25 mouse cellular contexts compared by ENCODE assay signal in genomic region chr9:121357102-121357501, GRCm38 (mm10). TPM values are rescaled to one million over a fixed set of nuclear protein-coding genes. Genes with fewer than 3 reads are reported as not detected.
DNase-seq lines count a peak whose midpoint lies in the region; ATAC-seq and TF ChIP-seq lines count a peak whose summit lies in the region.
"Had no signal": no experiment of that assay in that cellular context is flagged by ENCODE, and none has a peak within 500 bp of the region (broad histone marks: within the 10 kb centered on the region; RNA-seq: fewer than 3 reads in every experiment).

No protein-coding gene starts in this region.

- WGBS in heart, embryonic 15.5 days, result 74% methylated on average over 5 of the region's 5 CpGs
- WGBS in intestine, embryonic 16.5 days, result 82% methylated on average over 5 of the region's 5 CpGs

- H3K36me3 ChIP-seq in heart, embryonic 15.5 days, result no peaks in the 10 kb centered on the region
- H3K36me3 ChIP-seq in intestine, embryonic 16.5 days (ENCODE audit: control insufficient read depth, insufficient read depth, low read length), result no peaks in the 10 kb centered on the region
- H3K36me3 ChIP-seq: limb, embryonic 13.5 days; midbrain, embryonic 13.5 days; neural tube, embryonic 15.5 days had no signal

- TF ChIP-seq CTCF in gastrocnemius, adult 2 months (IDR thresholded peaks at IDR 0.05), result no peak
- no peak for TF ChIP-seq CTCF in left cerebral cortex, adult 2 months (IDR thresholded peaks at IDR 0.05)

- no peak for ATAC-seq in heart, embryonic 15.5 days (replicated peaks; ENCODE audit: insufficient number of reproducible peaks, insufficient read depth, low FRiP score, low read depth)
- no peak for ATAC-seq in intestine, embryonic 16.5 days
- ATAC-seq: activated CD4-positive, CD25-positive, alpha-beta regulatory T cell, adult 4 months; intestine, postnatal 0 days; midbrain, embryonic 13.5 days had no signal

- no peaks in the 10 kb centered on the region for H3K9me3 ChIP-seq in heart, embryonic 15.5 days (replicated peaks)
- H3K9me3 ChIP-seq in intestine, embryonic 16.5 days (ENCODE audit: control insufficient read depth, low read length), result no peaks in the 10 kb centered on the region
- H3K9me3 ChIP-seq: limb, embryonic 13.5 days; megakaryocyte, embryonic 14.5 days; midbrain, embryonic 13.5 days; neural tube, embryonic 15.5 days had no signal

- no peak overlapping the region for H3K9ac ChIP-seq in heart, embryonic 15.5 days
- no peak overlapping the region for H3K9ac ChIP-seq in intestine, embryonic 16.5 days (ENCODE audit: low read depth, low read length)
- H3K9ac ChIP-seq: limb, embryonic 13.5 days; midbrain, embryonic 13.5 days; neural tube, embryonic 15.5 days had no signal

- H3K27me3 ChIP-seq in heart, embryonic 15.5 days, result no peaks in the 10 kb centered on the region
- H3K27me3 ChIP-seq in intestine, embryonic 16.5 days (replicated peaks; ENCODE audit: control insufficient read depth, insufficient read depth, low read length), result no peaks in the 10 kb centered on the region
- H3K27me3 ChIP-seq: limb, embryonic 13.5 days; midbrain, embryonic 13.5 days; neural tube, embryonic 15.5 days had no signal

- H3K4me2 ChIP-seq in heart, embryonic 15.5 days, result no peak overlapping the region
- no peak overlapping the region for H3K4me2 ChIP-seq in intestine, embryonic 16.5 days (ENCODE audit: low read depth, low read length)
- H3K4me2 ChIP-seq: limb, embryonic 13.5 days; liver, embryonic 11.5 days; midbrain, embryonic 13.5 days; neural tube, embryonic 15.5 days had no signal

- peaks cover 77% of the 10 kb centered on the region for H3K4me1 ChIP-seq in heart, embryonic 15.5 days (replicated peaks)
- peaks cover 60% of the 10 kb centered on the region for H3K4me1 ChIP-seq in intestine, embryonic 16.5 days (ENCODE audit: control insufficient read depth, insufficient read depth, low read length)

- DNase-seq in gastrocnemius, adult 2 months, result no peak
- DNase-seq in gastrocnemius, adult 18-20 months (ENCODE audit: low spot score), result no peak
- DNase-seq in heart, adult 9 months (ENCODE audit: low spot score in 2 of 2), result no peak
- no peak for DNase-seq in left cerebral cortex, adult 2 months (ENCODE audit: extremely low spot score in 1 of 2, low spot score in 2 of 2)
- no peak for DNase-seq in left cerebral cortex, postnatal 25 days (ENCODE audit: low spot score in 2 of 2)
- DNase-seq: adrenal gland, adult 2 months; adrenal gland, postnatal 36 days; B cell, adult 2 months; cerebellum, adult 9-10 months; cerebellum, postnatal 36 days; gastrocnemius, postnatal 36 days; kidney, postnatal 10 days; lung, postnatal 4 days; retina, postnatal 1 day; right cerebral cortex, postnatal 14 days; thymus, postnatal 4 days had no signal

- intact Hi-C loops in gastrocnemius, adult 2 months (cut with DNase I), result no loop called here
- intact Hi-C loops in left cerebral cortex, adult 2 months (cut with DNase I), result no loop called here
- intact Hi-C loops in left cerebral cortex, postnatal 25 days (cut with DNase I), result no loop called here

- H3K4me3 ChIP-seq in gastrocnemius, adult 2 months, result no peak overlapping the region
- no peak overlapping the region for H3K4me3 ChIP-seq in heart, embryonic 15.5 days
- no peak overlapping the region for H3K4me3 ChIP-seq in left cerebral cortex, adult 2 months
- no peak overlapping the region for H3K4me3 ChIP-seq in intestine, embryonic 16.5 days (ENCODE audit: low read length)
- H3K4me3 ChIP-seq: limb, embryonic 13.5 days; megakaryocyte, embryonic 14.5 days; midbrain, embryonic 13.5 days; neural tube, embryonic 15.5 days had no signal

- H3K27ac ChIP-seq in gastrocnemius, adult 2 months, result peak overlapping the region; percentile 96
- H3K27ac ChIP-seq in heart, embryonic 15.5 days, result peak overlapping the region; percentile 75
- peak overlapping the region; percentile 95; the same call in 1 of the 2 replicates for H3K27ac ChIP-seq in left cerebral cortex, adult 2 months
- no peak overlapping the region for H3K27ac ChIP-seq in intestine, embryonic 16.5 days (ENCODE audit: low read length)
- H3K27ac ChIP-seq: limb, embryonic 13.5 days; midbrain, embryonic 13.5 days; neural tube, embryonic 15.5 days had no signal

RNA-seq across cellular contexts. Expression of gene Trak1, which starts 59.8 kb away (rescaled TPM):
- 100 to 1,000 TPM; 156 to 204 TPM for total RNA-seq in gastrocnemius, adult 2 months (2021)
- 100 to 1,000 TPM; 172 to 191 TPM for total RNA-seq in gastrocnemius, adult 18-20 months (2021)
- polyA plus RNA-seq in heart, embryonic 15.5 days (2015; fragmentation: Nextera tagmentation; extraction: Ambion mirVana), result 37.0 and 46.4 TPM in 2 replicates
- total RNA-seq in left cerebral cortex, adult 2 months (2021), result 100 to 1,000 TPM; 247 to 298 TPM
- 100 to 1,000 TPM; 240 to 249 TPM for total RNA-seq in left cerebral cortex, postnatal 25 days (2021)
- polyA plus RNA-seq in intestine, embryonic 16.5 days (2015; fragmentation: Nextera tagmentation; extraction: Ambion mirVana), result 21.7 and 23.7 TPM in 2 replicates
